Mouse (Mus musculus) heart, adult 8-10 months (tissue): Measurements from ENCODE around the gene Olfr1158. TPM values are rescaled to one million over a fixed set of nuclear protein-coding genes. Genes with fewer than 3 reads are reported as not detected.
"Not testable (repeated sequence)": the region's sequence is repeated elsewhere in the genome, so short reads cannot be mapped to it uniquely, and the experiment has no call there.

Experiments
- DNase-seq: peaks from one replicate; pipeline ENCODE4 v3.0.0; 2022; ENCODE audit warnings: low spot score
- total RNA-seq, 4 experiments: library from RNA; stranded (reverse); gene quantifications; 2 replicates each; pipeline ENCODE4 v1.2.4; 2022

Olfr1158 gene
- not detected for total RNA-seq

DNA sequence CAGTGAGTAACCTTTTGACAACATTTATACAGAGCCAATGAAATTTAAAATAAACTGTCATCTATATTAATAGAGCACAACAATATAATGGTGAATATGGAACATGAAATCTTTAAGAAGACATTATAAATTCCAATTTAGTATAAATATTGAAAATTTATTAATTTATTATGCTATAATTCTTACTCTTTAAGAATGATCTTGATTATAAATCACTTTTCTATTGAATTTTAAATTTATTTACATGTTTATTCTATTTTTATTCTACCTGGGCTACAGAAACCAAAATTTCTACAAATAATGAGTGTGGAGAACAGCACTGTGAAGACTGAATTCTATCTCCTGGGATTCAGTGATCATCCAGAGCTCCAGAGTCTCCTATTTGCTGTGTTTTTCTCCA, at the start of gene Olfr1158:
Gene Olfr1158 (plus strand): TSS at position 301 of the 400 bp plus-strand sequence.
- no peak for DNase-seq

GRCm38 (mm10) chr2:87945037-87945436, 44.9 kb upstream of the Olfr1158 start, which contains the start of gene Olfr1155:
Olfr1155 (minus strand) TSS chr2:87945137.
- DNase-seq = no peak

GRCm38 (mm10) chr2:87953000-87953399, 36.9 kb upstream of the Olfr1158 start, which contains the start of gene Olfr1156:
Olfr1156 (minus strand) TSS chr2:87953100.
- DNase-seq = no peak

DNA sequence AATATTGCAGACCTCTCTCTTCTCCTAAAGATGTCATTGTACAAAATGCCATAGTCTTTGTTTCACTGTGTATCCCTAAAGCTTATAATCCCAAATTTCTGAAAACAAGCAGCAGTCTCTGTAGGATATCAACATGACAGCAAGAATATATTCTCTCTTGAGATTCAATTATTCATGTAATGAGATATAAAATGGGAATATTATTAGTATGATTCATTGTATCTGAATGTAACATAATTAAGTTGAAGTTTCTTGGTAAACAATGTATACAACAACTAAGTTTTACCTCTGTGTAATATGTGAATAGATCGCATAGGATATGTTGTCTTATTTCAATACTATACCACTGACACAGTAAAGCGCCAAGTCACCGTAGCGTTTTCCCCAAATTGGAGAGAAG, 21.7 kb upstream of the Olfr1158 start, which contains the start of gene Olfr1157:
Gene Olfr1157 (minus strand): TSS at position 101 of the 400 bp plus-strand sequence.
- no peak for DNase-seq

DNA sequence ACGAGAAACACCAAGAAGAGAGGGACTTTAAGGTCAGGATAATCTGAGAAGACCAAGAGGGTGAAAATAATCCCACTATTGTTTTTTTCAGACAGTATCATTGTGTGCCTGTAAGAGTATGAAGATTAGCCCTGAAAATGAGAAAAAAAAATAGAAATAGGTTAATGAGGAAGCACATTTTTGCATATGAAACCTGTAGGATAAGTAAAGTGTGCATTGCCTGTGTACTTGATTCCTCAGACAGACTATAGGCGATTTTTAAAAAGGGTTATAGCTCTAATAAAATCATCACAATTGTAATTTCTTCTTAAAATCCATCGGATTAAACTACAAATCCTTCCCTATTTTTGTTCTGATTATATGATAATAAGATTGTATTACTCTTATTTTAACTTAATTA, 15.3 kb upstream of the Olfr1158 start, which contains the start of gene Olfr74:
Gene Olfr74 (minus strand): TSS at position 101 of the 400 bp plus-strand sequence.
- no peak for DNase-seq

DNA sequence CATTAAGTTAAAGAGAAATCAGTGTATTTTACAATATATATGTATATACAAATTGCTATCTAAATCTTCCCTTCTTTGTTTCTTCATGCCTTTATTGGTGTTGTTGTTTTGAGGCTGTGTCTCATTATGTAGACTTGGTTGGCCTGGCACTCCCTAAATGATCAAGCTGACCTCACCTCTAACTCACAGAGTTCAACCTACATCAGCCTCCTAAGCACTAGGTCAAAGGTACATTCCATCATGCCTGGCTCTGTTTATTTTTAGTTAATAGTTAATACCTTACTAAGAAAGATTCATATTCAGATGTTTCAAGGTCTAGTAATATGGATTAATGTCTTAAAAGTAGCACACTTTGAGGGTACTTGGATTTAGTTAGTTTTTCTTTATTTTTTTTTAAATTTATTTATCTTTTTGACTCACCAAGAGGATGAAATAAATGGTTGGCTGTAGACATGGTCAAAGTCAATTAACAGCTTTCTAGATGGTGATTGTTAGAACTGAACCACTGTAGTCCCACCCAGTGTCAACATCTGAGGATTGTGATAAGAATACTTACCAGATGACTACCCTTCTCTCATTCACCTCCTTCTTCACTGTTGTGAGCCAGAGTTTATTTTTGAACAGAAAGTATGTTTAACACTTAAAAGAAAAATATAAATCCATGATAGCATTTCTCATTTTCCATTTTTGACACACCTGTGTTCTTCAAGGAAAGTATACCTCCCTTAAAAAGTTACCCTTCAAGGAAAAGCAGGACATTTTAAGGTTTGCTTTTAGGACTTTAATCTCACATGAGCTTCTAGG, 17.8 kb downstream of the Olfr1158 start, which contains the start of gene Olfr1160:
Gene Olfr1160 (minus strand): TSS at position 754 of the 804 bp plus-strand sequence.
- no peak for DNase-seq

- DNase-seq = not testable (repeated sequence)
Measured at GRCm38 (mm10) chr2:88022474-88022873, 32.6 kb downstream of the Olfr1158 start, which contains the start of gene Olfr1161. Olfr1161 (plus strand) TSS chr2:88022774.

DNA sequence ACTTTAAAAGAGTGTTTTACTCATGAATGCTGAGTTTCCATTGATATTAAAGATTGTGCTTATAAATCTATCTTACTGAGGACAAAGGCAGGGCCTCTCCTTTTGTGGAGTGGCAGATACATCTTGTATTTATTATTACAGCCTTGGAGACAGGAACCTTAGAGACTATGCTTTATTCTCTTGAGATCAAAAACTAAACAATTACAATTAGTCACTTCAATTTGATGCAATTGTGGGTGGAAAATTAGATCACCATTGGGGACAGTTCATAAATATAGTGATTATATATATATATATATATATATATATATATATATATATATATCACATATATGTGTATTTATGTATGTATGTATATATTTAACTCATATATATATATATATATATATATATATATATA, 47.7 kb downstream of the Olfr1158 start, which contains the start of gene Olfr73:
Gene Olfr73 (minus strand): TSS at position 101 of the 400 bp plus-strand sequence.
- DNase-seq = no peak

Other genes starting within 250 kb of the Olfr1158 start
- gene Olfr1140, start 246.4 kb upstream of the Olfr1158 start, total RNA-seq = not detected
- not detected for gene Olfr1141, start 236.1 kb upstream of the Olfr1158 start, total RNA-seq
- not detected for gene Olfr152, start 210.6 kb upstream of the Olfr1158 start, total RNA-seq
- not detected for gene Olfr1143, start 189.5 kb upstream of the Olfr1158 start, total RNA-seq
- not detected for gene Olfr1145, start 180.3 kb upstream of the Olfr1158 start, total RNA-seq
- not detected for gene Olfr1148, start 159.6 kb upstream of the Olfr1158 start, total RNA-seq
- not detected for gene Olfr1150-ps1, start 146.1 kb upstream of the Olfr1158 start, total RNA-seq
- gene Olfr1151, start 134.3 kb upstream of the Olfr1158 start, total RNA-seq = not detected
- gene Olfr1152, start 123.6 kb upstream of the Olfr1158 start, total RNA-seq = not detected
- gene Olfr1153, start 95.2 kb upstream of the Olfr1158 start, total RNA-seq = not detected
- not detected for gene Olfr1154, start 84.9 kb upstream of the Olfr1158 start, total RNA-seq
- not detected for gene Olfr1155, start 45.0 kb upstream of the Olfr1158 start, total RNA-seq
- not detected for gene Olfr1156, start 37.0 kb upstream of the Olfr1158 start, total RNA-seq
- gene Olfr1157, start 21.8 kb upstream of the Olfr1158 start, total RNA-seq = not detected
- gene Olfr74, start 15.4 kb upstream of the Olfr1158 start, total RNA-seq = not detected
- not detected for gene Olfr1160, start 18.2 kb downstream of the Olfr1158 start, total RNA-seq
- not detected for gene Olfr1161, start 32.7 kb downstream of the Olfr1158 start, total RNA-seq
- not detected for gene Olfr73, start 47.6 kb downstream of the Olfr1158 start, total RNA-seq
- not detected for gene Olfr1162, start 61.0 kb downstream of the Olfr1158 start, total RNA-seq
- gene Olfr1163, start 81.7 kb downstream of the Olfr1158 start, total RNA-seq = not detected
- not detected for gene Olfr1164, start 103.9 kb downstream of the Olfr1158 start, total RNA-seq
- gene Olfr1166, start 138.2 kb downstream of the Olfr1158 start, total RNA-seq = not detected
- not detected for gene Olfr1167, start 165.1 kb downstream of the Olfr1158 start, total RNA-seq
- gene Olfr1168, start 191.8 kb downstream of the Olfr1158 start, total RNA-seq = not detected
- gene Olfr1170, start 238.2 kb downstream of the Olfr1158 start, total RNA-seq = not detected